Mouse (Mus musculus) myocyte (in vitro differentiated cells): ENCODE measurements around the gene Golga1.

Experiments
- CEBPB ChIP-seq: IDR thresholded peaks from 2 replicates; pipeline ENCODE4 v1.6.1; 2011; ENCODE audit warnings: mild to moderate bottlenecking, moderate library complexity; ENCODE audit not compliant: poor library complexity, insufficient read depth, severe bottlenecking
- E2F4 ChIP-seq: IDR thresholded peaks from one replicate; pipeline ENCODE4 v1.6.1; 2011; ENCODE audit warnings: mild to moderate bottlenecking, control low read depth, moderate library complexity; ENCODE audit not compliant: insufficient read depth
- MAX ChIP-seq: IDR thresholded peaks from one replicate; pipeline ENCODE4 v1.6.1; 2011; ENCODE audit warnings: low read depth, mild to moderate bottlenecking, control low read depth
- MYOD1 ChIP-seq, 3 experiments: IDR thresholded peaks; one replicate each; pipeline ENCODE4 v1.6.1; 2011; ENCODE audit warnings: control low read depth in 2 of 3, low read depth in 2 of 3, mild to moderate bottlenecking in 2 of 3, moderate library complexity in 1 of 3; ENCODE audit not compliant: insufficient read length in 2 of 3, control insufficient read depth in 1 of 3
- MYOG ChIP-seq, 3 experiments: IDR thresholded peaks; one replicate each; pipeline ENCODE4 v1.6.1; 2011; ENCODE audit warnings: control low read depth in 2 of 3, low read depth in 2 of 3, mild to moderate bottlenecking in 2 of 3; ENCODE audit not compliant: insufficient read length in 2 of 3, control insufficient read depth in 1 of 3, insufficient read depth in 1 of 3
- POLR2A ChIP-seq: IDR thresholded peaks from one replicate; pipeline ENCODE4 v1.6.1; 2011; ENCODE audit warnings: low read depth, mild to moderate bottlenecking, control low read depth, moderate library complexity; ENCODE audit not compliant: insufficient read length
- POLR2AphosphoS2 ChIP-seq: IDR thresholded peaks from one replicate; pipeline ENCODE4 v1.6.1; 2011; ENCODE audit warnings: low read depth, control low read depth; ENCODE audit not compliant: insufficient read length
- REST ChIP-seq: IDR thresholded peaks from one replicate; pipeline ENCODE4 v1.6.1; 2011; ENCODE audit warnings: mild to moderate bottlenecking, control low read depth, moderate library complexity; ENCODE audit not compliant: insufficient read depth, insufficient read length
- SRF ChIP-seq: IDR thresholded peaks from one replicate; pipeline ENCODE4 v1.6.1; 2011; ENCODE audit warnings: low read depth; ENCODE audit not compliant: control insufficient read depth, insufficient read length
- TCF12 ChIP-seq: IDR thresholded peaks from one replicate; pipeline ENCODE4 v1.6.1; 2011; ENCODE audit warnings: mild to moderate bottlenecking, control low read depth; ENCODE audit not compliant: poor library complexity, insufficient read depth, severe bottlenecking
- TCF3 ChIP-seq: IDR thresholded peaks from one replicate; pipeline ENCODE4 v1.6.1; 2011; ENCODE audit warnings: low read depth, control low read depth; ENCODE audit not compliant: insufficient read length
- USF1 ChIP-seq: IDR thresholded peaks from one replicate; pipeline ENCODE4 v1.6.1; 2011; ENCODE audit warnings: low read depth, mild to moderate bottlenecking, control low read depth, moderate library complexity

- no peak for TF ChIP-seq E2F4
- TF ChIP-seq POLR2A, result no peak
- no peak for TF ChIP-seq USF1
- peak in 2 of 3 experiments; percentile 25 to 47 for TF ChIP-seq MYOD1 (IDR thresholded peaks at IDR 0.05; ENCODE audit: control insufficient read depth in 1 of 3, insufficient read length in 2 of 3, low read depth in 2 of 3)
- TF ChIP-seq TCF3, result no peak
- TF ChIP-seq SRF, result no peak
- no peak for TF ChIP-seq REST
- TF ChIP-seq TCF12, result no peak
- no peak for TF ChIP-seq MAX
- TF ChIP-seq CEBPB, result no peak
- no peak for TF ChIP-seq POLR2AphosphoS2
- TF ChIP-seq MYOG (IDR thresholded peaks at IDR 0.05; ENCODE audit: control insufficient read depth in 1 of 3, insufficient read depth in 1 of 3, insufficient read length in 2 of 3, low read depth in 2 of 3), result peak in 1 of 3 experiments; percentile 60
These were observed 91.2 kb downstream of the Golga1 start for GRCm38 (mm10) chr2:38974171-38974570.
